ENCODE assay signal across 8 mouse cellular contexts in genomic region chrX:7375716-7376480, GRCm38 (mm10). TPM values are rescaled to one million over a fixed set of nuclear protein-coding genes. Genes with fewer than 3 reads are reported as not detected.
DNase-seq lines count a peak whose midpoint lies in the region; ATAC-seq lines count a peak whose summit lies in the region.

TSS of gene Usp27x (minus strand) at chrX:7375830.

- ATAC-seq in embryonic facial prominence, embryonic 14.5 days (ENCODE audit: low read depth), result peak; percentile 94
- ATAC-seq in limb, embryonic 15.5 days (ENCODE audit: insufficient number of reproducible peaks, low FRiP score, low TSS enrichment, low read depth), result peak; percentile 88

- peak within 1 kb of the TSS; percentile 91 for H3K27ac ChIP-seq in embryonic facial prominence, embryonic 14.5 days (replicated peaks; ENCODE audit: low read depth, low read length)
- H3K27ac ChIP-seq in limb, embryonic 15.5 days, result peak within 1 kb of the TSS; percentile 91

- no peaks in the 10 kb centered on the region for H3K9me3 ChIP-seq in embryonic facial prominence, embryonic 14.5 days (ENCODE audit: control insufficient read depth, low read length)
- no peaks in the 10 kb centered on the region for H3K9me3 ChIP-seq in limb, embryonic 15.5 days

- no peaks in the 10 kb centered on the region for H3K27me3 ChIP-seq in embryonic facial prominence, embryonic 14.5 days (replicated peaks; ENCODE audit: control insufficient read depth, insufficient read depth, low read length)
- H3K27me3 ChIP-seq in limb, embryonic 15.5 days, result no peaks in the 10 kb centered on the region

- H3K4me1 ChIP-seq in embryonic facial prominence, embryonic 14.5 days (ENCODE audit: control insufficient read depth, insufficient read depth, low read length), result no peaks in the 10 kb centered on the region
- H3K4me1 ChIP-seq in limb, embryonic 15.5 days, result 0 out of 2 replicates have a peak, but pooled peaks cover 7% of the 10 kb centered on the region

- peak within 1 kb of the TSS; percentile 71 for H3K4me2 ChIP-seq in embryonic facial prominence, embryonic 14.5 days (ENCODE audit: low read depth, low read length)
- H3K4me2 ChIP-seq in limb, embryonic 15.5 days, result peak within 1 kb of the TSS; percentile 80

- WGBS in embryonic facial prominence, embryonic 14.5 days, result 24% methylated on average over 39 of the region's 51 CpGs
- WGBS in limb, embryonic 15.5 days, result 22% methylated on average over 45 of the region's 51 CpGs

- peak; percentile 84 for DNase-seq in 3T3-L1 (ENCODE audit: low read depth, low spot score)
- DNase-seq in adrenal gland, postnatal 4 days (ENCODE audit: low spot score in 2 of 2), result peak; percentile 43 to 48
- peak; percentile 88 for DNase-seq in embryonic facial prominence, embryonic 14.5 days (ENCODE audit: low spot score)
- peak; percentile 64 for DNase-seq in heart, adult 8-10 months (ENCODE audit: low spot score)
- DNase-seq in kidney, adult 9 months, result peak; percentile 73
- DNase-seq in monocyte, adult 2 months (ENCODE audit: low read depth in 1 of 2, low spot score in 2 of 2), result peak; percentile 10 to 59
- DNase-seq in spleen, postnatal 36 days (ENCODE audit: low spot score in 2 of 2), result peak; percentile 44 to 57

- H3K36me3 ChIP-seq in embryonic facial prominence, embryonic 14.5 days (ENCODE audit: control insufficient read depth, insufficient read depth, low read length), result no peaks in the 10 kb centered on the region
- H3K36me3 ChIP-seq in limb, embryonic 15.5 days, result no peaks in the 10 kb centered on the region

- peak within 1 kb of the TSS; percentile 74 for H3K9ac ChIP-seq in embryonic facial prominence, embryonic 14.5 days (ENCODE audit: low read depth, low read length)
- peak within 1 kb of the TSS; percentile 61 for H3K9ac ChIP-seq in limb, embryonic 15.5 days

- H3K4me3 ChIP-seq in embryonic facial prominence, embryonic 14.5 days (ENCODE audit: low read depth, low read length), result peak within 1 kb of the TSS; percentile 56
- H3K4me3 ChIP-seq in limb, embryonic 15.5 days, result peak within 1 kb of the TSS; percentile 58

RNA-seq across cellular contexts. Expression of gene Usp27x, which starts in this region (rescaled TPM):
- total RNA-seq in adrenal gland, postnatal 4 days (2021), result 10 to 100 TPM; 29.4 to 30.6 TPM
- polyA plus RNA-seq in embryonic facial prominence, embryonic 14.5 days (2014; fragmentation: Nextera tagmentation; extraction: Ambion mirVana), result 0.34 and 0.35 TPM in 2 replicates
- total RNA-seq in heart, adult 8-10 months (2022), result under 1 TPM; 0.34 to 0.63 (median 0.63) TPM
- 0.60 and 1.1 TPM in 2 replicates for polyA plus RNA-seq in limb, embryonic 15.5 days (2015; fragmentation: Nextera tagmentation; extraction: Ambion mirVana)

Comparison
In these comparisons a context has a peak if more than half of its experiments do, and no peak if none do; other contexts are left out.
1. Peak in every context shown above with its lines: DNase-seq, ATAC-seq, H3K4me3 ChIP-seq and H3K27ac ChIP-seq.
2. RNA of gene Usp27x (total RNA-seq): 29.4 to 30.6 TPM in adrenal gland, postnatal 4 days; 0.34 to 0.63 TPM in heart, adult 8-10 months; every median in the first group is over 10 times any median in the second.
3. Peak in DNase-seq, ATAC-seq, H3K4me3 ChIP-seq, H3K27ac ChIP-seq, H3K9ac ChIP-seq and H3K4me2 ChIP-seq in embryonic facial prominence, embryonic 14.5 days; RNA of the gene not detected or under 1 TPM.
4. Peak in DNase-seq in heart, adult 8-10 months; RNA of the gene not detected or under 1 TPM.
5. DNase-seq: peak in every context shown above with its lines; median percentile 88 in embryonic facial prominence, embryonic 14.5 days; 84 in 3T3-L1; 73 in kidney, adult 9 months; 64 in heart, adult 8-10 months; 50 in spleen, postnatal 36 days; 46 in adrenal gland, postnatal 4 days; 34 in monocyte, adult 2 months.